Mouse (Mus musculus): Measurements from ENCODE around the gene Myh11. TPM values are rescaled to one million over a fixed set of nuclear protein-coding genes. Genes with fewer than 3 reads are reported as not detected.
"Not testable (repeated sequence)": the region's sequence is repeated elsewhere in the genome, so short reads cannot be mapped to it uniquely, and the experiment has no call there.

Gene Myh11
- polyA plus RNA-seq, 1 experiment from 2014 or later = 0.68 TPM

DNA sequence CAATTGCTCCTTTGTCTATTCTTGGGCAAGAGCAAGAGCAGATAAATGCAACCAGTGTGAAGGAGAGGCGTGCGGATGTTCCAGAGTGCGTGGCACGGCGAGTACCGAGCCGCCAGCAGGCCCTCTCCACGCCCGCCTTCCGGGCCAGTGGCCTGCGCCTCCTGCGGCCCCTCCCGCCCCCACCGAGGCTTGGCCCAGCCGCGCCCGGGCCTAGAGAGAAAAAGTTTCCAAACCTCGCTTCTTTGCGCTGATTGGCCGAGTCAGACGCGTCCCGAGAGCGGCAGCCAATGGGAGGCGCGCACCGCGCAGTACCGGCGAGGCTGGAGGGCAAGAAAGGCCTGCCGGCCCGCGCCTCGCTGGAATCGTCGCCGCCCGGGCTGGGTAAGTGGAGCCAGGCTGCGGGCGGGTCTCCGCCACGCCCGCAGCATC is 128.2 kb downstream of the Myh11 start, which contains the start of the genes Nde1 and Marf1:
Nde1 (plus strand) TSS at position 288 of the 429 bp plus-strand sequence.
Marf1 (minus strand) TSS at position 364 of the 429 bp plus-strand sequence.
- Histone ChIP-seq H3K4me3 (replicated peaks) (peak within 1 kb of the TSS; percentile 81), H3K27me3 (no peaks in the 10 kb centered on the region), H3K9me3 (replicated peaks) (no peaks in the 10 kb centered on the region), H3K4me1 (replicated peaks) (peaks cover 72% of the 10 kb centered on the region), H3K36me3 (replicated peaks) (peaks cover 13% of the 10 kb centered on the region), H3K27ac (replicated peaks) (peak within 1 kb of the TSS; percentile 93), H3K4me2 (peak within 1 kb of the TSS; percentile 86), H3K9ac (peak within 1 kb of the TSS; percentile 84)
- ATAC-seq (ENCODE audit: insufficient read depth) = peak; percentile 85
- WGBS (ENCODE audit: insufficient replicate concordance) = under 1% methylated on average over 42 of the region's 43 CpGs

DNA sequence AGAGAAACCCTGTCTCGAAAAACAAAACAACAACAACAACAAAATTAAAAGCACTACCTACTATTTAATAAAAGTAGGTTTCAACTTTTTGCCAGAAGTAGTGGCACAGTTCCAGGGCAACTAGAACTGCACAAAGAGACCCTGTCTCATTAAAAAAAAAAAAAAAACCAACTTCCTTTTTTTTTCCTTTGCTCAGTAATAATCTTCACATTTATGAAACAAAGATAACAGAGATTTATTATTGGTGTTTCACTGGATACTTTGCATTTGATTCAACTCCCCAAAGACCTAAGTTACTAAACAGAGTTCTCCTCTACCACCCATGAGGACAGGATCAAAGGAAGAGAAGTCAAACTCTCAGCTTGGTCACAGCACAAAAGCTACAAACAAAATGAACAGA is 130.2 kb downstream of the Myh11 start:
- no peak overlapping the region for H3K9ac ChIP-seq
- 72% methylated on average over 1 of the region's 1 CpGs for WGBS (ENCODE audit: insufficient replicate concordance)

DNA sequence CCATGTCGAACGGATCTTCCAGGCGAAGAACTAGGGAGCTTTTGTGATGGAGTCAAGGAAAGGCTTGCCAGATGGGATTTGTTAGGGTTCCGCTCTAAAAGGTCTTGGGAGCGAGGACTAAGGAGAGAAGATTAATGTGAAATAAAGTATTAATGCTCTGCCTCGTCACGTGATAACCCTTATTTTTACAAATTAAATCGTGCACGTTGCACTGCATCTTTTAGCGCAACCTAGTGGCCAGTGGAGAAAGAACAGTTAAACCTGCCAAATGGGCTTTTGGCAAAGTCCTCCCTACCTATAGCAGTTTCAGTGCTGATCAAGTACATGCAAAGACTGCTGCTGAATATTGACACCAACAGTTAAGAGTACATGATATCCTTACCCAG is 131.4 kb downstream of the Myh11 start:
- peak overlapping the region; percentile 91 for H3K4me3 ChIP-seq (replicated peaks)
- ATAC-seq (ENCODE audit: insufficient read depth) = no peak
- WGBS (ENCODE audit: insufficient replicate concordance) = under 1% methylated on average over 10 of the region's 10 CpGs

More for the DNA sequence above, 130.2 kb downstream of the Myh11 start:
- H3K27me3 ChIP-seq = no peaks in the 10 kb centered on the region
- no peaks in the 10 kb centered on the region for H3K9me3 ChIP-seq (replicated peaks)
- H3K4me1 ChIP-seq (replicated peaks) = peaks cover 69% of the 10 kb centered on the region
- H3K36me3 ChIP-seq (replicated peaks) = 0 out of 2 replicates have a peak, but pooled peaks cover 1% of the 10 kb centered on the region
- H3K27ac ChIP-seq (replicated peaks) = no peak overlapping the region
- no peak for ATAC-seq (ENCODE audit: insufficient read depth)
- H3K4me3 ChIP-seq (replicated peaks) = no peak overlapping the region
- H3K4me2 ChIP-seq = no peak overlapping the region

DNA sequence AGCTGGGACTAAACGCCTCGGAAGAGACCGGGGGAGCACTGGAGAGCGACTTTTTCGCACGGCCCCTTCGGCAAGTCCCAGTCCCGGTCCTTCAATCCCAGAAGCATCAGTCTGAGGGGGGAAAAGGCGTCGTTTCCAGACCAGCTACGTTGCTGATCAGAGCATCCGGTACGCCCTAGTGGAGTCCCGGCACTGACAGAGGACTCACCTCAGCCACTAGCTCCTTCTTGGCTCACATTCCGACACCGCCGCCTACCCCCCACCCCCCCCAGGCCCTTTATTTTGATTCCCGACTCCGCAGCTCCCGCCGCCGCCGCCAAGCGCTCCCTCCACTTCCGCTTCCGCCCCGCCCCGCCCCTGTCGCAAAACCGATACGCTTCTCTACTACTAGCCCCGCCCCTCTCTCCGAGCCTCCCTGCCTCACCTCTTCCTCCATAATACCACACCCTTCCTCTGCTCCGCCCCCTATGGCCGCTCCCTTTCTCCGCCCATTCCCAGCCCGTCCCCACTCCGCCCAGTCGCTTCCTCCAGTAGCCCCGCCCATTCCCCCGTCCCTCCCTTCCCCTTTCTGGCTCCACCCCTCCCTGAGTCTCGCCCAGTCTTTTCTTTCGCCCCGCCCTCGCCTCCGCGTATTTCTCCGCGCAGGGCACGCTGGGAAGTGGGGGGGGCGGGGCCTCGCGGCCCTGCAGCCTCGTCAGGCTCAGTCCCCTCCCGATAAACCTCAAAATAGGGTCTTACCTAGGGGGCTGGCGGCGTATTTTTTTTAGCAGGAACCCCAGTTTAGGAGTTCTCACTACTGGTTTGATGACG is 132.0 kb downstream of the Myh11 start:
- peak overlapping the region; percentile 92 for H3K27ac ChIP-seq (replicated peaks)
- peak overlapping the region; percentile 79 for H3K9ac ChIP-seq
- no peaks in the 10 kb centered on the region for H3K9me3 ChIP-seq (replicated peaks)
- under 1% methylated on average over 57 of the region's 58 CpGs for WGBS (ENCODE audit: insufficient replicate concordance)
- peak; percentile 76 for ATAC-seq (ENCODE audit: insufficient read depth)
- H3K4me1 ChIP-seq (replicated peaks) = peaks cover 54% of the 10 kb centered on the region
- H3K27me3 ChIP-seq = no peaks in the 10 kb centered on the region
- H3K4me2 ChIP-seq = peak overlapping the region; percentile 87
- no peaks in the 10 kb centered on the region for H3K36me3 ChIP-seq (replicated peaks)
- H3K4me3 ChIP-seq (replicated peaks) = peak overlapping the region; percentile 91

More for the DNA sequence above, 131.4 kb downstream of the Myh11 start:
- H3K27ac ChIP-seq (replicated peaks) = peak overlapping the region; percentile 92
- H3K36me3 ChIP-seq (replicated peaks) = no peaks in the 10 kb centered on the region
- peak overlapping the region; percentile 71 for H3K9ac ChIP-seq
- peaks cover 60% of the 10 kb centered on the region for H3K4me1 ChIP-seq (replicated peaks)
- no peaks in the 10 kb centered on the region for H3K9me3 ChIP-seq (replicated peaks)
- no peaks in the 10 kb centered on the region for H3K27me3 ChIP-seq
- peak overlapping the region; percentile 87 for H3K4me2 ChIP-seq

DNA sequence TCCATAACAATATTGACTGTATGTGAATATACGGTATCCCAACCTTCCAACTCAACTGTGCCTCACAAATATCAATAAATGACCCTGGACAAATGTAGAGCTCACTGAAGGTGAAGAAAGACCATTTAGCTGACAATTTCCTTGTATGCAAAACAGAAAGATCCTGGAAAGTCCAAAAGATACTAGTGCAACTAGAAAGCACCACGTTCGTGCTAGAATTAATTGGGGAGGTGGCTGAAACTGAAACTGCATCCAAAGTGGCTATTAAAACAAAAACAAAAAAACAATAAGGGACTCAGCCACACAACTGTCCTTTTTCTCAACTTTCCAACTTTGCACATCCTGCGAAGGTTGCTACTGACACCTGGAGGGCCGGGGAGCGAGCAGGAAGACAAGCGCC is 132.6 kb downstream of the Myh11 start:
- H3K27me3 ChIP-seq = no peaks in the 10 kb centered on the region
- H3K4me2 ChIP-seq = peak overlapping the region; percentile 78
- 7% methylated on average over 7 of the region's 7 CpGs for WGBS (ENCODE audit: insufficient replicate concordance)
- H3K4me1 ChIP-seq (replicated peaks) = peaks cover 51% of the 10 kb centered on the region
- peaks cover 3% of the 10 kb centered on the region for H3K36me3 ChIP-seq (replicated peaks)
- H3K9ac ChIP-seq = peak overlapping the region; percentile 79
- peak overlapping the region; percentile 80 for H3K27ac ChIP-seq (replicated peaks)
- H3K4me3 ChIP-seq (replicated peaks) = peak overlapping the region; percentile 91
- H3K9me3 ChIP-seq (replicated peaks) = no peaks in the 10 kb centered on the region
- no peak for ATAC-seq (ENCODE audit: insufficient read depth)

DNA sequence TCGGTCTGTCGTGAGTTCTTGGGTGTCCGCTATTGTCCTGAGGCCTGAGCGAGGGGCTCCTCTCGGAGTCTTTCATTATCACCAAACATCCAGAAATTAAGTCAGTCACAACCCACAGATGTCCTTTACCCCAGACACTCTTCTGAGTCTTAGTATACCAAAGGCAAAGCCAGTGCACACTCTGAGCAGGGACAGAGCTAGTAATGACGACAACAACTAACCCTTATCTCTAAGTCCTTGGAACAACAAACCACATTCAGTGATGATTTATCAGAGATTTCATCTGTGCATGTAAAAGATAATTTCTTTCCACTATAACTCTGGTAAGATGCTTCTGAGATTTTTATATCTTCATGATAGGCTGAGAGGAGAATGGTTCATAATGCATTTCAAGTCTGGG is 134.9 kb downstream of the Myh11 start:
- Histone ChIP-seq H3K4me1 (replicated peaks) (peaks cover 39% of the 10 kb centered on the region), H3K9ac (no peak overlapping the region), H3K27me3 (no peaks in the 10 kb centered on the region), H3K4me2 (no peak overlapping the region), H3K27ac (replicated peaks) (no peak overlapping the region), H3K36me3 (replicated peaks) (peaks cover 23% of the 10 kb centered on the region), H3K4me3 (replicated peaks) (no peak overlapping the region), H3K9me3 (replicated peaks) (no peaks in the 10 kb centered on the region)
- 77% methylated on average over 6 of the region's 6 CpGs for WGBS (ENCODE audit: insufficient replicate concordance)
- no peak for ATAC-seq (ENCODE audit: insufficient read depth)

DNA sequence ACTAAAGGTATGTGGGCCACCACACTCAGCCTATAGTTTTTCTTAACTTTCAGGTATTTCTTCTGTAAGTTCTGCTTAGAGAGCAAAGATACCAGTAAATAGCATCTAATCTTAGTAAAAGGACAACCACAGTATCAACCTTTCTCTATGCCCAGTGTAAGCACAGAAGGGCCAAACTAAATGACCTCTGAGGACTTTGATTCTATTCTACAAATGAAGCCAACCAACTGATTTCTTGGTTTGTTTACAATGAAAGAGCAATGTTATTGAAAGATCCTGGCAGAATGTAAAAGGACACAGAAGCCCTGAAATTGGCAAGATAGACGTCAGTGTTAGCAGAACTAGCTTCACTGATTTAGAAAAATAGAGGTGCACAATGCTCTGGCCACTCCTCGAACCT is 135.5 kb downstream of the Myh11 start:
- not testable (repeated sequence) for H3K4me2 ChIP-seq; H3K27ac ChIP-seq (replicated peaks)
- 66% methylated on average over 1 of the region's 2 CpGs for WGBS (ENCODE audit: insufficient replicate concordance)

DNA sequence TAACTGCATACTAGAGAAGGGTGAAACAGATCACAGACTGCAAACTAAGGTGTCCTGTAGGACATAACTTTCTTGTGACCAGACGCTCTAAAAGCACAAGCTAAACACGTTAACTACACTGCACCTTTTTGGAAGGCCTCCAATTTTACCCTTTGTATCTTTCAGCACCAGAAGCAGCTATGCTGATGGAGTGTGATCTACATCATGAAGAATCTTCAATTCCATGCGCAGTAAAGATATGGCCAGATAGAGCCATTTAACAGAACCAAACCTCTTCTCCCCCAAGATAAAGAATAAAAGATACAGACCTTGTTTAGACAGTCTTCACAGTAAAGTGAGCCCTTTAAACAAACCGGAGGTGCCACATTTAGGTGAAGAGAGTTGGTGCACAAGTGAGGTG is 139.5 kb downstream of the Myh11 start:
- Histone ChIP-seq H3K36me3 (replicated peaks) (peaks cover 57% of the 10 kb centered on the region), H3K27ac (replicated peaks) (no peak overlapping the region)
- ATAC-seq (ENCODE audit: insufficient read depth) = no peak

More for the DNA sequence above, 135.5 kb downstream of the Myh11 start:
- ATAC-seq (ENCODE audit: insufficient read depth); H3K27me3 ChIP-seq; H3K9me3 ChIP-seq (replicated peaks); H3K4me3 ChIP-seq (replicated peaks); H3K9ac ChIP-seq: not testable (repeated sequence)
- Histone ChIP-seq H3K36me3 (replicated peaks) (peaks cover 28% of the 10 kb centered on the region), H3K4me1 (replicated peaks) (peaks cover 36% of the 10 kb centered on the region)

DNA sequence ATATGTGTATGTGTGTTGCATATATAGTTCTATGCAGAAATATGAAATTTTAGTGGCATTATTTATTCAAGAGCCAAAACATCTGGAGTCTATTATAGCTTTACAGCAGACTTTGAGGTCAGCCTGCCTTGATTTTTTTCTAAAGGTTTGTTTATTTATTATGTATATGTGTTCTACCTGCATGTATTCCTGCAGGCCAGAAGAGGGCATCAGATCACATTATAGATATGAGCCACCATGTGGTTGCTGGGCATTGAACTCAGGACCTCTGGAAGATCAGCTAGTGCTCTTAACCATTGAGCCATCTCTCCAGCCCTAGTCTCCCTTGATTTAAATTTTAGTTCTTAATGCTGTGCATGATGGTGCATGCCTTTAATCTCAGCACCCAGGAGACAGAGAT is 143.5 kb downstream of the Myh11 start:
- Histone ChIP-seq H3K4me1 (replicated peaks) (peaks cover 3% of the 10 kb centered on the region; the same call in 1 of the 2 replicates), H3K9me3 (replicated peaks) (no peaks in the 10 kb centered on the region), H3K9ac (no peak overlapping the region), H3K4me2 (no peak overlapping the region), H3K4me3 (replicated peaks) (no peak overlapping the region), H3K27me3 (no peaks in the 10 kb centered on the region), H3K36me3 (replicated peaks) (peaks cover 78% of the 10 kb centered on the region), H3K27ac (replicated peaks) (no peak overlapping the region)
- no peak for ATAC-seq (ENCODE audit: insufficient read depth)

More for the DNA sequence above, 139.5 kb downstream of the Myh11 start:
- H3K9me3 ChIP-seq (replicated peaks) = no peaks in the 10 kb centered on the region
- H3K4me2 ChIP-seq = no peak overlapping the region
- H3K4me3 ChIP-seq (replicated peaks) = no peak overlapping the region
- WGBS (ENCODE audit: insufficient replicate concordance) = 82% methylated on average over 4 of the region's 4 CpGs
- no peak overlapping the region for H3K9ac ChIP-seq
- H3K27me3 ChIP-seq = no peaks in the 10 kb centered on the region
- peaks cover 11% of the 10 kb centered on the region for H3K4me1 ChIP-seq (replicated peaks)

All from liver, embryonic 15.5 days (tissue).